Mouse (Mus musculus) liver, adult (tissue): ENCODE measurements at regions not wholly inside any gene's neighbourhood (a gene's known extent, or its start where the extent isn't known, plus 50 kb on each side); places are given as distances from the start of the nearest gene placed in this dataset.

Experiments
- GATA4 ChIP-seq: IDR thresholded peaks from 2 replicates; pipeline ENCODE4 v1.6.1; 2014; ENCODE audit warnings: mild to moderate bottlenecking, low read length; ENCODE audit not compliant: insufficient replicate concordance

- no peak for TF ChIP-seq GATA4
These were observed 183.8 kb upstream of the Tmem132c start for GRCm38 (mm10) chr5:127057770-127058169.

- TF ChIP-seq GATA4: no peak
These were observed 167.3 kb upstream of the Tmem132c start for GRCm38 (mm10) chr5:127074327-127074726.
